Mouse (Mus musculus) megakaryocyte progenitor cell, adult 5-6 weeks (primary cell): ENCODE results near the gene Csde1. TPM values are rescaled to one million over a fixed set of nuclear protein-coding genes. Genes with fewer than 3 reads are reported as not detected.

Experiments
- ATAC-seq: replicated peaks from 2 replicates; pipeline ENCODE4 v1.8.0; 2016; ENCODE audit warnings: mild to moderate bottlenecking, moderate TSS enrichment, inconsistent platforms; ENCODE audit not compliant: poor library complexity
- total RNA-seq, 2 experiments: library from RNA; stranded (forward) in 1 of 2; stranded (reverse) in 1 of 2; fragments of 157-497, 149-512 nt in 1 of 2; fragments of 200-1000 nt in 1 of 2; gene quantifications; 2 replicates each; pipeline versions ENCODE4 v1.2.3 to v1.2.4; 2015 to 2017

The Csde1 gene
- total RNA-seq (2015) (283 and 297 TPM in 2 replicates), total RNA-seq (2017) (545 and 751 TPM in 2 replicates)

GRCm38 (mm10) chr3:103020249-103020942, at the start of gene Csde1:
Gene Csde1, plus strand, starts transcription at chr3:103020426.
- peak; percentile 82 for ATAC-seq

GRCm38 (mm10) chr3:102970508-102970907, 49.7 kb upstream of the Csde1 start:
- no peak for ATAC-seq

GRCm38 (mm10) chr3:102976906-102977305, 43.3 kb upstream of the Csde1 start:
- no peak for ATAC-seq

GRCm38 (mm10) chr3:102979550-102980348, 40.5 kb upstream of the Csde1 start:
- no peak for ATAC-seq

- ATAC-seq = no peak
These were observed 39.9 kb upstream of the Csde1 start for GRCm38 (mm10) chr3:102980349-102980736.

- no peak for ATAC-seq
These were observed 29.2 kb upstream of the Csde1 start for GRCm38 (mm10) chr3:102991041-102991440.

GRCm38 (mm10) chr3:102992936-102993335, 27.3 kb upstream of the Csde1 start:
- ATAC-seq = no peak

- no peak for ATAC-seq
These were observed 25.0 kb upstream of the Csde1 start for GRCm38 (mm10) chr3:102995233-102995604.

- peak; percentile 93 for ATAC-seq
These were observed 24.5 kb upstream of the Csde1 start, which contains the start of gene Sike1 for GRCm38 (mm10) chr3:102995605-102996321. Gene Sike1, plus strand, starts transcription at chr3:102995708.

- no peak for ATAC-seq
These were observed 23.2 kb upstream of the Csde1 start for GRCm38 (mm10) chr3:102997036-102997435.

- no peak for ATAC-seq
These were observed 22.6 kb upstream of the Csde1 start for GRCm38 (mm10) chr3:102997591-102997990.

GRCm38 (mm10) chr3:103001595-103001994, 18.6 kb upstream of the Csde1 start:
- no peak for ATAC-seq

- ATAC-seq = peak; percentile 38
These were observed 2.9 kb upstream of the Csde1 start for GRCm38 (mm10) chr3:103017350-103017749.

GRCm38 (mm10) chr3:103019462-103019861, 764 bp upstream of the Csde1 start:
- no peak for ATAC-seq

GRCm38 (mm10) chr3:103020943-103021638, 865 bp downstream of the Csde1 start:
- peak; percentile 73 for ATAC-seq

- ATAC-seq = peak; percentile 66
These were observed 5.9 kb downstream of the Csde1 start for GRCm38 (mm10) chr3:103026174-103026573.

GRCm38 (mm10) chr3:103040285-103040684, 20.1 kb downstream of the Csde1 start:
- no peak for ATAC-seq

- 0 out of 2 replicates have a peak, but pooled peaks have one; percentile 17 for ATAC-seq
These were observed 20.7 kb downstream of the Csde1 start for GRCm38 (mm10) chr3:103040861-103041379.

GRCm38 (mm10) chr3:103056016-103056595, 35.9 kb downstream of the Csde1 start:
- ATAC-seq = no peak

- peak; percentile 10 for ATAC-seq
These were observed 37.5 kb downstream of the Csde1 start for GRCm38 (mm10) chr3:103057752-103058151.
